Mouse (Mus musculus) fibroblast of lung, adult 2 months (primary cell): ENCODE measurements at regions not wholly inside any gene's neighbourhood (a gene's known extent, or its start where the extent isn't known, plus 50 kb on each side); places are given as distances from the start of the nearest gene placed in this dataset.

ENCODE experiments used
- DNase-seq: peaks from one replicate; pipeline ENCODE4 v3.0.0-alpha.2; 2011; ENCODE audit warnings: low read depth

DNA sequence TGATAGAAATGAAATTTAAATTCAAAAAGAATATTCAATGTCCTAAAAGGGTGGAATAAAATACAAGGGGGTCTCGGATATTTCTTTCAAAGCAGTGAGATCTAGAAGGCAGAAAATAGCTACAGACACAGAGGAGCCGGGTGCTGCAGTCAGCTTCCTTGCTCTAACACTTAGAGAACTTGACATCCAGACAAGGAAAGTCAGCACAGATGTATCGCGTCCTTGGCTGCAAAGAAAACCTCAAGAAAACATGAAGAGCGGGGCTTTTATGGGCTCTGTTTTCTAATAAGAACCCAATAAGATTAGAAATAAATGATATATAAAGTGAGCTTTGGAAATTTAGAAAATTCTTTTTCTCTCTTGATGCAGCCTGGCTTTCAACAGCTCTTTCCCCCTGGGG is 53.1 kb upstream of the Glis3 start:
- no peak for DNase-seq

DNA sequence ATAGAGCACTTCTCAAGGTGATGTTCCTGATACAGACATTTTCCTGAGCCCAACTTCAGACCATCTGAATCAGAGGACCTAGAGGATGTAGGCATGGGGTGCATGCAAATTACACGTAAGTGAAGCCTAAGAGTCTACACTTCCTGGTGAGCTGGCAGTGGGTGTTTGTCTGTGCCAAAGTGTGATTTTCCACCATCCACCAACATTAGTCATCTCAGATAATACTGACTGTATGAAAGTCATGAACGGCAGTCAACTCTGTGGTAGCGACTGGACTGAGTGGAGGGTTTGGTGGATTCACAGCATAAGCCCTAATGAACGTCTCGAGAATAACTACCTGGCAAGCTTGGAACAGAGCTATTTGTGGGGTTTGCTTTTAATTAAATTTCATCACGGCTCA is 53.9 kb upstream of the Glis3 start:
- no peak for DNase-seq

- DNase-seq, result peak; percentile 73
These were observed 63.4 kb upstream of the Glis3 start for GRCm38 (mm10) chr19:28743176-28743793.

DNA sequence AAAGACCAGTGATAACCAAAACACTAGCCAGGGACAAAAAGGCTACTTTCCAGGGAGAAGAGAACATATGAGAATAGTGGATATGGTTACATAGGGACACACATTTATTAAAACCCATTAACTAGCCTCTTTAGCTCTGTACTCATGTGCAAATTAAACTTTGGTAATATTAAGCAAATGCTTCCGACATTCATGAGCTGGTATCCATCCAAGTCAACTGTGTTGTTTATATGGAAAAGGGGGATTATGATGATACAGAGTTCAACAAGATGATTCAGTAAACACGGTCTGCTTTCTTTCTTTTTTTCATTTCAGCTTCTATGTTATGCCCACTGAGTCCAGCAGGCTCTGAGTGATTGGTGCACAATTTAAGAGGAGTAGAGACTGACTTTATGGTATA is 65.2 kb upstream of the Glis3 start:
- DNase-seq, result no peak

GRCm38 (mm10) chr19:28745534-28745933 is 65.7 kb upstream of the Glis3 start:
- peak; percentile 41 for DNase-seq

- peak; percentile 60 for DNase-seq
These were observed 71.2 kb upstream of the Glis3 start for GRCm38 (mm10) chr19:28751091-28751490.

- DNase-seq, result peak; percentile 44
These were observed 76.0 kb upstream of the Slc1a1 start for GRCm38 (mm10) chr19:28758854-28759253.

GRCm38 (mm10) chr19:28764795-28765360 is 70.0 kb upstream of the Slc1a1 start:
- no peak for DNase-seq

DNA sequence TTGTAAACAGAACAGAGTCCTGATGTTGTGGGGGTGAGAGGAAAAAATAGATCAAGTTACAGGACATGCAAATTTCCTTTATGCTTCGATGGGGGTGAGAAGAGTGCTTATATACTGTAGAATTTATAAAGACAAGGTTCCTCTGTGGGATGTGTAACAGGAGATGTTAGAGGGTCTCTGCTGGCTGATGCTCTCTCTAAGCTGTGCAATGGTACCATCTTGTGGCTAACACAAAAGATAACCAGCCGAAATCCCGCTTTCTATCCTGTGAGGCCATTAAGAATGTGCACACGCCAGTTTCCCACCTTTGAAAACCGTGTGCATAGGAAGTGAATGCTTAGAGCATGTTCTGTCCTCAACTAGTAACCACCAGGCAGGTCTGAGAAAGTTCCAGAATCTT is 66.6 kb upstream of the Slc1a1 start:
- DNase-seq, result no peak

DNA sequence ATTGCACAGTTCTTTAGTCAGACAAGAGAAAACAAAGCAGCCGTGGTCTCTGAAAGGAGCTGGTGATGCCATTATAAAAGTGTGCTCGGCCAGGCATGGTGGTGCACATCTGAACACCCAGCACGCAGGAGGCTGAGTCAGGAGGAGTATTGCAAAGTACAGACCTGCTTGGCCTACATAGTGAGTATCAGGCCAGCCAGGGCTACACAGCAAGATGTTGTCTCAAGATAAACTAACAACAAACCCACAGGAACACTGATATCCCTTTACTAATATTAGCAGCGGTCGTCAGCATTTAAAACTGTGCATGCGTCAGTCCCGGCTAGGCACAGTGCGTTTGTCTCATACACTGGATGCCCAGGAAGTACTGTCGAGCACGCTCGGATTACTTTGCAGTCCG is 64.4 kb upstream of the Slc1a1 start:
- no peak for DNase-seq

DNA sequence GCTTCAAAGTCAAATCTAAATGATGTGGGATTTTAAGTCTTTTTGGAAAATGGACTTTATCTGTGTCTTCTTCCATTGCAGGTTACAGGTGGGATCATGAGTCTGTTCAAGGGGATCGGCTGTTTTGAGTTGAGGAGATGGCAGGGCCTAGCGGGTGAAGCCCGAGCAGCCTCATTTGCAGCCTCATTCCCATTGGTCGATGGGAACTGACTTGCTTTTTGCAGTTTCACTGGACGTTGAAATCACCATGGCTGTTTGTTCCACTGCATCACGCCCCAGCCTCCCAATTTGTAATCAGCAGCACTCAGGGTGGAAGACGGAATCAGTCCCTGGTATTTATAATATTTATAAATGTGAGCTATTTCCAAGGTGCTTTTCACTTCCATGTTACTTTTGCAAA is 63.0 kb upstream of the Slc1a1 start:
- DNase-seq, result no peak

DNA sequence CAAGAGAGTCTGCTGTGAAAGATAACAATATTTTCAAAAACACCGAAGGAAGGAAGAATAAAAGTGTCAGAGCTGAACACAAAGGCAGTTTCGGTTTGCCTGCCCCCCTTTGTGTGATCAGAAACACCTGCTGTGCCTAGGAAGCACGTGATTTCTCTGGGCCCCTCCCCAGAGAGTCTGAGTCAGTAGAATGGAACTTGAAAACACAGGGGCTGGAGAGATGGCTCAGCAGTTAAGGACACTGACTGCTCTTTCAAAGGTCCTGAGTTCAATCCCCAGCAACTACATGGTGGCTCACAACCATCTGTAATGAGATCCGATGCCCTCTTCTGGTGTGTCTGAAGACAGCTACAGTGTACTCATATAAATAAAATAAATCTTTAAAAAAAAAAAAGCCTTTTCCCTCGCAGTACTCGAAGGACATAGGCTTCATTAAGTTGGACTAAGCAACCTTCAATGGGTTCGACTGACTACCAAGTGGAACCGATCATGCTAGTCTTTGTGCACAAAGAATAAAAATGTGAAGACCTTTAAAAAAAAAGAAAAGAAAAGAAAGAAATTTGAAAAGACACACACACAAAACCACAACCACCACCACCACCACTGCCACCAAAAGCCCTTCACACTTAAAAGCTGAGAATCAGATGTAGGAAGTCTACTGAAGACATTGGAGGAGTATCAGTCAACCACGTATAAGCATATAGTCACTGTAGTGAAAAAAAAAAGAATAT is 61.8 kb upstream of the Slc1a1 start:
- no peak for DNase-seq

DNA sequence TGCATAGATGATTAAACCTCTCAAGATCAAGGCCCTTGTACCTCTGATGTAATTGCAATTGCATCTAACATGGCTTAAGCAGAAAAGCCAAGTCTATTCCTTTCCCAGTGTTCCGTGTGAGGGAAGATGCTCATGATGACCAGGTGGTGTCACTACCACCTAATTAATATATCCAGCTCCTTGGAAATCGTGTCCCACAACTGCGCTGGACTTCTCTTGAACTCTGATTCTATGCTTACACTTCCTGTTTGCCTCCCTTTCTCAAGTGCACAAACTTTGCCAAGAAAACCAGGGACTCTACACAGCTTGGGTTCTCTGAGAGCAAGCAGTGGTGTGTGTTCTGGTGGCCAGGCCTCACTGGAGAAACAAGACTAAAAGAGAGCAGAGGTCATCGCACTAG is 58.0 kb upstream of the Slc1a1 start:
- peak; percentile 16 for DNase-seq

DNA sequence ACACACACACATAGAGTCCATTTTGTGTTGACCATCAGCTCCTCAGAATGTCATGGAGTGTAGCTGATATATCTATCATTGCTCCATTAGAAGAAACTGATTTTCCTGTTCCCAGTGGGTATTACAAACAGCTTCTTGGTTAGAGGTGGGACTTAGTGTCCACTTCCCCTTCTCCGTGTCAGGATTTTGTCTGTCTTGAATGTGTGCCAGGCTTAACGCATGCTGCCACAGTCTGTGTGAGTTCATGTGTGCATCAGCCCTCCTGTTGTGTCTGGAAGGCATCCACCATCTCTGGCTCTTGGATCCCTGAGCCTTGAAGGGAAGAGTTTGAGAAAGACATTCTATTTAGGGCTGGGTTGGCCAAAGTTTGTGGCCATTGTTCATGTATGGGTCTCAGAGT is 57.2 kb upstream of the Slc1a1 start:
- no peak for DNase-seq

DNA sequence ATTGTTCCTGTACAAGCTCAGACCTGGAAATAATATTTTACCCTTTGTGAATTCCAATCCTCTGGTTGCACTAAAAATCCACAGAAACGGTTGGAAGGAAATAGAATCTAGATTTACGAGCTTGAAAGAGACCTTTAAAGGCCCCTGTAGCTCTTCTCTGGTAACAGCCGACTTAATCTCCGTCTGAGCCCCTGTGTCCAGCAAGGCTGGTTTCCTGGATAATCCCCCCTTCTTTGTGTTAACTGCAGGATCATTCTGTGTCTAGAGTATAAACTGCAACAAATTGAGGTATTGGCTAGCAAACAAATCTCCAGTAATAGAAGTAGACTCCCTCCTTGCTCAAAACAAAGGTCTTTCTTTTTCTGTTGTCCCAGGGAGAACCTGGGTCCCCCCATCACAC is 56.5 kb upstream of the Slc1a1 start:
- no peak for DNase-seq

- DNase-seq, result no peak
These were observed 52.9 kb upstream of the Slc1a1 start for GRCm38 (mm10) chr19:28781971-28782370.
